In the genomic region with DNA sequence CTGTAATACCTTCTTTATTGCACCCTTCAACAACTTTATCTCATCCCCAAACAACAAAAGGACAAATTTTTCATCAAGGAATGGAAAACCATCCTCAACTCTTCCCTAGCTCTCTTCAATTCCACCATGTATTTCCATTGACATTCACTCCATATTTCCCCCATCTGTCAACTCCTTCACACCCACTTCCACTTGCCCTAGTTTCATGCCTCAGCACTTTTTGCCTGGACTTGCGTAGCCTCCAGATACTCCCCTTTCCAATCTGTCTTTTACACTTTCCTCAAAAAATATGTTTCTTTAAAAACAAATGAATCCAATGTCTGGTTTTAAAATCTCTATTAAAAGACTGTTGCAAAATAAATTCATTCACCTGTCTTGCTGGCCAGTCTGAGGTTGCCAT, we compare ENCODE assay signal across 20 mouse cellular contexts.
DNase-seq lines count a peak whose midpoint lies in the region; ATAC-seq lines count a peak whose summit lies in the region.
"Had no signal": no experiment of that assay in that cellular context is flagged by ENCODE, and none has a peak within 500 bp of the region (broad histone marks: within the 10 kb centered on the region; RNA-seq: fewer than 3 reads in every experiment).

No protein-coding gene starts in this region.

- no peak for DNase-seq in frontal cortex, postnatal 36 days (ENCODE audit: low spot score in 2 of 2)
- peak; percentile 8 for DNase-seq in layer of hippocampus, adult 9-11 months
- DNase-seq in layer of hippocampus, postnatal 36 days, result no peak
- peak; percentile 64 for DNase-seq in brain, adult 2 months (ENCODE audit: low read depth, low spot score)
- DNase-seq in embryo, embryonic 11 days, result no peak
- DNase-seq: adrenal gland, adult 2 months; adrenal gland, adult 8-10 months; adrenal gland, postnatal 10 days; adrenal gland, postnatal 14 days; adrenal gland, postnatal 25 days; adrenal gland, postnatal 36 days; B cell, adult 2 months; cerebellum, adult 11 months; cerebellum, adult 11-12 months; cerebellum, adult 18-20 months; cerebellum, adult 2 months had no signal

- ATAC-seq in frontal cortex, adult (ENCODE audit: low TSS enrichment), result peak; percentile 87
- ATAC-seq: activated CD4-positive, CD25-positive, alpha-beta regulatory T cell, adult 4 months; CD4-positive, CD25-positive, alpha-beta regulatory T cell, adult 4 months; Patski had no signal

Comparison
In these comparisons a context has a peak if more than half of its experiments do, and no peak if none do; other contexts are left out.
1. DNase-seq: peak in layer of hippocampus, adult 9-11 months (single experiment) and brain, adult 2 months (single experiment); none in frontal cortex, postnatal 36 days (0 of 2), layer of hippocampus, postnatal 36 days (0 of 2) and embryo, embryonic 11 days (single experiment).